In the genomic region with DNA sequence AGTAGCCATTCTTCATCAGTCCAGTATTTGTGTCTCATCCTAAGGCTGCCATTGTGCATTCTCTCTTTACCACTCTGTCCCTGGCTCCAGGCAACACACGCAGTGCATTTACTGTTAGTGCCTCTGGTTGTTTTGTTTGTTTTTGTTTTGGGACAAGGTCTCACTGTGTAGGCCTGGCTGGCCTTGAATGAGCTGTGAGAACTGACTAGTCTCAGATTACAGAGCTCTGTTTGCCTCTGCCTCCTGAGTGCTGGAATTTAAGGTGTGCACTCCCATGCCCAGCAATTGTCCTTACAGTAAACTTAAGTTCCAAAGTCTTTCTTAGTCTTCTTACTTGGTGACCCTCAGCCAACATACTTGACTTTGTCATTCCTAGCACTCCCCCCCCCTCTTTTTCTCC, we compare ENCODE assay signal across 26 mouse cellular contexts.
DNase-seq lines count a peak whose midpoint lies in the region; ATAC-seq and TF ChIP-seq lines count a peak whose summit lies in the region.
"Had no signal": no experiment of that assay in that cellular context is flagged by ENCODE, and none has a peak within 500 bp of the region (broad histone marks: within the 10 kb centered on the region; RNA-seq: fewer than 3 reads in every experiment).

No protein-coding gene starts in this region.

- no peak overlapping the region for H3K4me3 ChIP-seq in forebrain, embryonic 14.5 days (ENCODE audit: low read depth, low read length)
- no peak overlapping the region for H3K4me3 ChIP-seq in forebrain, embryonic 11.5 days (ENCODE audit: low read depth, low read length)
- no peak overlapping the region for H3K4me3 ChIP-seq in lung, embryonic 16.5 days (ENCODE audit: low read length)
- H3K4me3 ChIP-seq in ES-E14 (ENCODE audit: insufficient read depth in 1 of 2, low read depth in 1 of 2, low read length in 2 of 2, poor library complexity in 1 of 2, severe bottlenecking in 1 of 2): peak overlapping the region in 1 of 2 experiments; percentile 15; a peak in 1 of 4 replicates
- H3K4me3 ChIP-seq in midbrain, embryonic 10.5 days: no peak overlapping the region
- no peak overlapping the region for H3K4me3 ChIP-seq in heart, adult 2 months
- H3K4me3 ChIP-seq: embryonic facial prominence, embryonic 13.5 days; forebrain, embryonic 10.5 days; kidney, embryonic 15.5 days; left cerebral cortex, adult 2 months; limb, embryonic 15.5 days; liver, embryonic 13.5 days; megakaryocyte, embryonic 14.5 days; midbrain, embryonic 13.5 days; neural tube, embryonic 13.5 days had no signal

- no peak for TF ChIP-seq EP300 in heart, adult 2 months (IDR thresholded peaks at IDR 0.05; ENCODE audit: insufficient read depth, low read depth, low read length)

- no peak for TF ChIP-seq CTCF in heart, adult 2 months (IDR thresholded peaks at IDR 0.05)

- peak; percentile 23; the same call in 1 of the 2 replicates for ATAC-seq in forebrain, embryonic 14.5 days
- ATAC-seq in forebrain, embryonic 11.5 days (replicated peaks; ENCODE audit: low FRiP score): no peak; the same call in 1 of the 2 replicates
- ATAC-seq in lung, embryonic 16.5 days (ENCODE audit: low read depth): peak; percentile 59
- ATAC-seq: hindbrain, embryonic 16.5 days; midbrain, embryonic 13.5 days had no signal

- no peaks in the 10 kb centered on the region for H3K79me2 ChIP-seq in heart, adult 2 months (replicated peaks; ENCODE audit: control insufficient read depth, insufficient read depth, low read length)

- intact Hi-C loops in heart, adult 2 months (cut with DNase I): no loop called here

- no peaks in the 10 kb centered on the region for H3K9me3 ChIP-seq in forebrain, embryonic 14.5 days (replicated peaks; ENCODE audit: control insufficient read depth, low read length)
- H3K9me3 ChIP-seq in forebrain, embryonic 11.5 days (ENCODE audit: control insufficient read depth, low read length): no peaks in the 10 kb centered on the region
- H3K9me3 ChIP-seq in lung, embryonic 16.5 days (ENCODE audit: control insufficient read depth, low read length): no peaks in the 10 kb centered on the region
- H3K9me3 ChIP-seq in ES-E14 (ENCODE audit: control insufficient read depth, insufficient read depth, low read depth, low read length): no peaks in the 10 kb centered on the region
- H3K9me3 ChIP-seq in midbrain, embryonic 10.5 days (replicated peaks): no peaks in the 10 kb centered on the region
- H3K9me3 ChIP-seq: embryonic facial prominence, embryonic 13.5 days; forebrain, embryonic 10.5 days; kidney, embryonic 15.5 days; limb, embryonic 15.5 days; liver, embryonic 13.5 days; megakaryocyte, embryonic 14.5 days; midbrain, embryonic 13.5 days; neural tube, embryonic 13.5 days had no signal

- WGBS in forebrain, embryonic 14.5 days: 39% methylated on average over 1 of the region's 1 CpGs
- WGBS in forebrain, embryonic 11.5 days: 52% methylated on average over 1 of the region's 1 CpGs
- WGBS in lung, embryonic 16.5 days: 23% methylated on average over 1 of the region's 1 CpGs
- 53% methylated on average over 1 of the region's 1 CpGs for WGBS in midbrain, embryonic 10.5 days
- WGBS in heart, adult 2 months: 58% methylated on average over 1 of the region's 1 CpGs

- H3K4me2 ChIP-seq in forebrain, embryonic 14.5 days (ENCODE audit: low read length): no peak overlapping the region
- H3K4me2 ChIP-seq in forebrain, embryonic 11.5 days (ENCODE audit: low read depth, low read length, severe bottlenecking): no peak overlapping the region
- no peak overlapping the region for H3K4me2 ChIP-seq in lung, embryonic 16.5 days (ENCODE audit: low read depth, low read length)
- H3K4me2 ChIP-seq: embryonic facial prominence, embryonic 13.5 days; kidney, embryonic 15.5 days; limb, embryonic 15.5 days; liver, embryonic 13.5 days; midbrain, embryonic 13.5 days; neural tube, embryonic 13.5 days had no signal

- no peak overlapping the region for H3K27ac ChIP-seq in forebrain, embryonic 14.5 days (ENCODE audit: low read depth, low read length)
- no peak overlapping the region for H3K27ac ChIP-seq in forebrain, embryonic 11.5 days (ENCODE audit: low read depth, low read length)
- H3K27ac ChIP-seq in lung, embryonic 16.5 days (ENCODE audit: low read length): peak overlapping the region; percentile 20; the same call in 1 of the 2 replicates
- H3K27ac ChIP-seq in ES-E14 (ENCODE audit: insufficient read depth, low read depth, low read length, poor library complexity, severe bottlenecking): peak overlapping the region; percentile 69; the same call in 1 of the 2 replicates
- no peak overlapping the region for H3K27ac ChIP-seq in midbrain, embryonic 10.5 days (replicated peaks)
- no peak overlapping the region for H3K27ac ChIP-seq in heart, adult 2 months
- H3K27ac ChIP-seq: embryonic facial prominence, embryonic 13.5 days; forebrain, embryonic 10.5 days; kidney, embryonic 15.5 days; left cerebral cortex, adult 2 months; limb, embryonic 15.5 days; liver, embryonic 13.5 days; midbrain, embryonic 13.5 days; neural tube, embryonic 13.5 days; stomach, postnatal 0 days had no signal

- TF ChIP-seq POLR2A in heart, adult 2 months (IDR thresholded peaks at IDR 0.05; ENCODE audit: insufficient read depth, low read depth, low read length): no peak

- in situ Hi-C loops in ES-E14 (cut with MboI; ENCODE audit: low sequenced_read_pairs in 2 of 2, unreplicated experiment in 2 of 2): no loop called here

- no peak overlapping the region for H3K9ac ChIP-seq in forebrain, embryonic 14.5 days (ENCODE audit: low read length)
- no peak overlapping the region for H3K9ac ChIP-seq in forebrain, embryonic 11.5 days (ENCODE audit: low read length)
- H3K9ac ChIP-seq in lung, embryonic 16.5 days (ENCODE audit: low read length): no peak overlapping the region
- 0 out of 2 replicates have a peak overlapping the region, but pooled peaks have one; percentile 10 for H3K9ac ChIP-seq in ES-E14 (ENCODE audit: insufficient read depth, low read depth, low read length, poor library complexity, severe bottlenecking)
- no peak overlapping the region for H3K9ac ChIP-seq in heart, adult 2 months (ENCODE audit: low read depth, low read length)
- H3K9ac ChIP-seq: embryonic facial prominence, embryonic 13.5 days; kidney, embryonic 15.5 days; limb, embryonic 15.5 days; liver, embryonic 13.5 days; midbrain, embryonic 13.5 days; neural tube, embryonic 13.5 days had no signal

- no peaks in the 10 kb centered on the region for H3K27me3 ChIP-seq in forebrain, embryonic 14.5 days (replicated peaks; ENCODE audit: control insufficient read depth, insufficient read depth, low read length)
- H3K27me3 ChIP-seq in forebrain, embryonic 11.5 days (ENCODE audit: control insufficient read depth, insufficient read depth, low read length): no peaks in the 10 kb centered on the region
- H3K27me3 ChIP-seq in lung, embryonic 16.5 days (ENCODE audit: control insufficient read depth, insufficient read depth, low read depth, low read length): no peaks in the 10 kb centered on the region
- H3K27me3 ChIP-seq in midbrain, embryonic 10.5 days (ENCODE audit: low read depth, poor library complexity, severe bottlenecking): no peaks in the 10 kb centered on the region
- no peaks in the 10 kb centered on the region for H3K27me3 ChIP-seq in heart, adult 2 months (ENCODE audit: control insufficient read depth, insufficient read depth, low read length)
- H3K27me3 ChIP-seq: embryonic facial prominence, embryonic 13.5 days; kidney, embryonic 15.5 days; limb, embryonic 15.5 days; liver, embryonic 13.5 days; megakaryocyte, embryonic 14.5 days; midbrain, embryonic 13.5 days; neural tube, embryonic 13.5 days had no signal

- H3K36me3 ChIP-seq in forebrain, embryonic 14.5 days (ENCODE audit: control insufficient read depth, insufficient read depth, low read length): no peaks in the 10 kb centered on the region
- H3K36me3 ChIP-seq in forebrain, embryonic 11.5 days (ENCODE audit: control insufficient read depth, insufficient read depth, low read length): no peaks in the 10 kb centered on the region
- H3K36me3 ChIP-seq in lung, embryonic 16.5 days (ENCODE audit: control insufficient read depth, insufficient read depth, low read length): no peaks in the 10 kb centered on the region
- peaks cover 12% of the 10 kb centered on the region for H3K36me3 ChIP-seq in ES-E14 (ENCODE audit: control insufficient read depth, insufficient read depth, low read length, poor library complexity, severe bottlenecking)
- H3K36me3 ChIP-seq in midbrain, embryonic 10.5 days: no peaks in the 10 kb centered on the region
- no peaks in the 10 kb centered on the region for H3K36me3 ChIP-seq in heart, adult 2 months (ENCODE audit: control insufficient read depth, insufficient read depth, low read length)
- H3K36me3 ChIP-seq: embryonic facial prominence, embryonic 13.5 days; forebrain, embryonic 10.5 days; kidney, embryonic 15.5 days; limb, embryonic 15.5 days; liver, embryonic 13.5 days; midbrain, embryonic 13.5 days; neural tube, embryonic 13.5 days had no signal

- no peak for DNase-seq in forebrain, embryonic 14.5 days (ENCODE audit: low spot score)
- DNase-seq in forebrain, embryonic 11.5 days (ENCODE audit: low spot score): no peak
- no peak for DNase-seq in lung, postnatal 4 days
- no peak for DNase-seq in ES-E14 (ENCODE audit: low read depth, low spot score)
- DNase-seq in midbrain, embryonic 10.5 days (ENCODE audit: low spot score): no peak
- DNase-seq in heart, adult 2 months: no peak
- DNase-seq: adrenal gland, postnatal 14 days; cerebellum, adult 11-12 months; cerebellum, adult 9-11 months; kidney, adult 18-20 months; kidney, postnatal 25 days; liver, embryonic 13.5 days; right cerebral cortex, postnatal 4 days; thymus, adult 18-20 months; thymus, postnatal 25 days had no signal

- no peaks in the 10 kb centered on the region for H3K4me1 ChIP-seq in forebrain, embryonic 14.5 days (ENCODE audit: control insufficient read depth, insufficient read depth, low read length)
- no peaks in the 10 kb centered on the region for H3K4me1 ChIP-seq in forebrain, embryonic 11.5 days (replicated peaks; ENCODE audit: control insufficient read depth, insufficient read depth, low read length)
- peaks cover 5% of the 10 kb centered on the region; the same call in 1 of the 2 replicates for H3K4me1 ChIP-seq in lung, embryonic 16.5 days (replicated peaks; ENCODE audit: control insufficient read depth, insufficient read depth, low read length)
- H3K4me1 ChIP-seq in ES-E14 (ENCODE audit: control insufficient read depth in 2 of 2, insufficient read depth in 2 of 2, low read length in 2 of 2, poor library complexity in 1 of 2): peaks cover 0 to 16% of the 10 kb centered on the region in 2 experiments; a peak in 3 of 4 replicates
- no peaks in the 10 kb centered on the region for H3K4me1 ChIP-seq in midbrain, embryonic 10.5 days
- H3K4me1 ChIP-seq in heart, adult 2 months (ENCODE audit: control insufficient read depth, insufficient read depth, low read length): no peaks in the 10 kb centered on the region
- H3K4me1 ChIP-seq: embryonic facial prominence, embryonic 13.5 days; kidney, embryonic 15.5 days; limb, embryonic 15.5 days; liver, embryonic 13.5 days; midbrain, embryonic 13.5 days; neural tube, embryonic 13.5 days had no signal

TF ChIP-seq in ES-E14, 5 proteins besides CTCF, POLR2A, EP300 and RAD21 (continues in another document):
- TF ChIP-seq ZNF384 (IDR thresholded peaks at IDR 0.05; ENCODE audit: low read depth, low read length): no peak
- TF ChIP-seq ZC3H11A (IDR thresholded peaks at IDR 0.05; ENCODE audit: borderline replicate concordance, low read depth, low read length): no peak
- no peak for TF ChIP-seq CHD2 (IDR thresholded peaks at IDR 0.05; ENCODE audit: low read depth, low read length)

Comparison
In these comparisons a context has a peak if more than half of its experiments do, and no peak if none do; other contexts are left out.
1. H3K27ac ChIP-seq: peak in lung, embryonic 16.5 days (single experiment) and ES-E14 (single experiment); none in forebrain, embryonic 14.5 days (single experiment), forebrain, embryonic 11.5 days (single experiment), midbrain, embryonic 10.5 days (single experiment) and heart, adult 2 months (single experiment).